Mouse (Mus musculus) embryonic stem cell, embryonic (primary cell): Measurements from ENCODE around the gene Helz.

Experiments used
- CTCF ChIA-PET, 4 experiments: fragments of 300-600 bp in 2 of 4; fragments of 350-600 bp in 2 of 4; sonication (Branson Sonifier 250); formaldehyde crosslinking; loops; one replicate each; lab custom pipeline; 2022; ENCODE audit warnings: inconsistent platforms in 2 of 4; lab: Charles Lee
- POLR2A ChIA-PET, 4 experiments: fragments of 300-600 bp in 2 of 4; fragments of 350-600 bp in 2 of 4; sonication (Branson Sonifier 250); formaldehyde crosslinking; loops; one replicate each; lab custom pipeline; 2022; ENCODE audit warnings: antibody characterized with exemption in 4 of 4, inconsistent platforms in 1 of 4; lab: Charles Lee

Helz gene

DNA sequence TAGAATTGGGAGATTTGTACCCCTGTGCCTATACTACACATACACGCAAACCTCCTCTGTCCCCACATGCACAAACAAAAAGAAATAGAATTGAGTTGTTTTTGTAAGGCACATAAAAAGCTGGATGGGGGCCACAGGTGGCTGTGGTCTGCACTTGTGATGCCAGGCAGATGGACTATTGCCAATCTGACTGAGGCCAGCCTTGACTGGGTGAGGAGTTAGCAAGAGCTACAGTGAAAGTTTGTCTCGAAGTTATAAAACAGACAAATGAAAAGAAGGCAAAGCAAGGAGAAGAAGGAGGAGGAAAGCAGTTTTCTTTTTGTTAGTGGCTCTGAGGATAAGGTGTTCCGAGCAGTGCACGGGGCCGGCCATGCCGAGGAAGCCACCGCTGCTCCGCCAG lies 82.2 kb downstream of the Helz start:
- ChIA-PET CTCF (interaction anchor here in 3 of 4 experiments (0.6 to 1.5 kb wide), 14 partner anchors 10 to 364 kb away, joined by 3 to 14 read pairs (median 4); partner anchors contain the start of gene Cacng1 (in 1 of the 3)), POLR2A (interaction anchor here in 3 of 4 experiments (0.8 to 3.6 kb wide), 8 partner anchors 12 to 352 kb away, joined by 3 to 14 read pairs (median 4); no protein-coding TSS in a partner anchor)

- ChIA-PET POLR2A (interaction anchor here in 1 of 4 experiments (2.6 kb wide), 1 partner anchor 20 kb away, joined by 11 read pairs; no protein-coding TSS in a partner anchor), CTCF (interaction anchor here in 1 of 4 experiments (0.6 kb wide), 1 partner anchor 433 kb away, joined by 12 read pairs; no protein-coding TSS in a partner anchor)
Observed at GRCm38 (mm10) chr11:107631124-107631523, 83.4 kb downstream of the Helz start.

GRCm38 (mm10) chr11:107633563-107634146 lies 85.9 kb downstream of the Helz start:
- ChIA-PET CTCF (interaction anchor here in 3 of 4 experiments (0.6 to 0.7 kb wide), 5 partner anchors 16 to 413 kb away, joined by 3 to 7 read pairs (median 3); no protein-coding TSS in a partner anchor), POLR2A (interaction anchor here in 2 of 4 experiments (0.8 to 1.3 kb wide), 5 partner anchors 11 to 62 kb away, joined by 3 to 5 read pairs (median 4); no protein-coding TSS in a partner anchor)

GRCm38 (mm10) chr11:107638137-107638536 lies 90.4 kb downstream of the Helz start:
- CTCF ChIA-PET = no interaction called here
- POLR2A ChIA-PET = no interaction called here

GRCm38 (mm10) chr11:107639657-107640056 lies 91.9 kb downstream of the Helz start:
- POLR2A ChIA-PET = interaction anchor here in 1 of 4 experiments (0.7 kb wide), 1 partner anchor 93 kb away, joined by 5 read pairs; no protein-coding TSS in a partner anchor
- CTCF ChIA-PET = interaction anchor here in 3 of 4 experiments (0.5 to 1.2 kb wide), 3 partner anchors 30 to 224 kb away, joined by 3 read pairs; no protein-coding TSS in a partner anchor

DNA sequence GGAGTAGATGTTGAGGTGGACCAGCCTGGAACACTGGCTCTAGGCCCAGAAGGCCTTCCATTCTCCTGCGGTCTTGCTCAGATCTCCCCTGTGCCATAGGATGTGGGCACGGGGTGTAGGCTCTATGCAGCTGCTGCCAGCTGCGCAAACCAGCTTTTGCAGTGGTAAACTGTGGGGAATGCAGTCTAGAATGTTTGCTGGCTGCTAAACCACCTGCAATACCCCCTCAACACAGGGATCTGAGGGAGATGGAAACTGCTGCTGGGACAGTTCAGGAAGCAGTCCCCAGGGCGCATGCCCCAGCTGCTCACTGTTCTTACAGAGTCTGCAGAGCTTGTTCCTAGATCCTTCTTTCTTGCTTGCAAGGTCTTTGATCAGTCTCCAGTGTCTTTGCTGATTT lies 96.7 kb downstream of the Helz start:
- CTCF ChIA-PET = no interaction called here

DNA sequence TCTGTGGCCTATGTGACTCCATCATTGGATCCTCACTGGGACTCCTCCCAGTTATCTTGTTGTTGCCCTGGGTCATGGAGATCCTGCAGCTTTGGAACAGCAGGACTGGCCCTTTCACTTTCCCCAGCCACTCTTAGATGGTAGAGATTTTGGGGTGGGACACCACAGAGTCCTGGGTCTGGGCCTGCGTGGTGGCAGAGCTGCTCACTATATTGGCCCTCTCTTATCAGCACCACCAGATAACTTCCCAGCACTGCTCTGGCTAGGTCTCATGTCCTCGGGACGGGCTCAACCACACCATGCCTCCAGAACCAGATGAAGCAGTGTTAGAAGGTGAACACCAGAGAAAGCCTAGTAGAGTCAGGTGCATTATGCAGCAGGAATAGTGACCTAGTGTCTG lies 99.6 kb downstream of the Helz start:
- CTCF ChIA-PET = no interaction called here

More for the DNA sequence above, 96.7 kb downstream of the Helz start:
- POLR2A ChIA-PET = interaction anchor here in 2 of 4 experiments (0.6 to 1.2 kb wide), 3 partner anchors 18 to 30 kb away, joined by 3 read pairs; no protein-coding TSS in a partner anchor

GRCm38 (mm10) chr11:107648668-107649067 lies 100.9 kb downstream of the Helz start:
- POLR2A ChIA-PET = interaction anchor here in 1 of 4 experiments (1.0 kb wide), 1 partner anchor 15 kb away, joined by 3 read pairs; no protein-coding TSS in a partner anchor
- CTCF ChIA-PET = no interaction called here

More for the DNA sequence above, 99.6 kb downstream of the Helz start:
- POLR2A ChIA-PET = no interaction called here

GRCm38 (mm10) chr11:107649458-107649857 lies 101.7 kb downstream of the Helz start:
- CTCF ChIA-PET = interaction anchor here in 2 of 4 experiments (0.6 kb wide), 2 partner anchors 124 to 1640 kb away, joined by 3 read pairs; no protein-coding TSS in a partner anchor

GRCm38 (mm10) chr11:107650422-107651051 lies 102.8 kb downstream of the Helz start:
- CTCF ChIA-PET = interaction anchor here in 1 of 4 experiments (0.5 kb wide), 1 partner anchor 119 kb away, joined by 9 read pairs; no protein-coding TSS in a partner anchor
- POLR2A ChIA-PET = interaction anchor here in 3 of 4 experiments (0.6 to 2.3 kb wide), 8 partner anchors 14 to 1681 kb away, joined by 3 to 11 read pairs (median 3); no protein-coding TSS in a partner anchor

More at GRCm38 (mm10) chr11:107649458-107649857, 101.7 kb downstream of the Helz start:
- POLR2A ChIA-PET = interaction anchor here in 2 of 4 experiments (0.5 to 1.0 kb wide), 3 partner anchors 15 to 44 kb away, joined by 3 to 5 read pairs (median 3); no protein-coding TSS in a partner anchor

DNA sequence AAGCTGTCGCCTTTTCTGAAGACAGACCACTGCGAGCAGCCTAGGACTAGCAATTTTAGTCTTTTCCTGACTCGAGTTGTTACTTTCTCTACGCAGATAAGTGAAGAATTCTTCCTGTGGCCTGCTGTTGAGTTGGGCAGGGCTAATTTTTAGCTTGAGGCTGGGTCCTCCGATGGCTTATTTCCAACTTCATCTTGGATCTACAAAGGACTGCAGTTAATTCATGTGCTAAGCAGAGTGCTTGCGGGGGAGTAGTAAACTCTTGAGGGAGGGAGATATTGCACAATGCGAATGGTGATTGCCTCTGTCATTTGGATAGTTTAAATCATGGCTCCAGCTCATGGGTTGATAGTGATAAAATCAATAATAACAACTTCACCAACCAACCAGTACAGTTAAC lies 103.7 kb downstream of the Helz start:
- ChIA-PET POLR2A (interaction anchor here in 3 of 4 experiments (0.6 to 2.3 kb wide), 5 partner anchors 20 to 501 kb away, joined by 3 to 11 read pairs (median 4); no protein-coding TSS in a partner anchor), CTCF (no interaction called here)

GRCm38 (mm10) chr11:107652137-107652536 lies 104.4 kb downstream of the Helz start:
- ChIA-PET POLR2A (interaction anchor here in 1 of 4 experiments (1.6 to 2.3 kb wide), 2 partner anchors 22 kb away, joined by 3 to 11 read pairs; no protein-coding TSS in a partner anchor), CTCF (no interaction called here)

DNA sequence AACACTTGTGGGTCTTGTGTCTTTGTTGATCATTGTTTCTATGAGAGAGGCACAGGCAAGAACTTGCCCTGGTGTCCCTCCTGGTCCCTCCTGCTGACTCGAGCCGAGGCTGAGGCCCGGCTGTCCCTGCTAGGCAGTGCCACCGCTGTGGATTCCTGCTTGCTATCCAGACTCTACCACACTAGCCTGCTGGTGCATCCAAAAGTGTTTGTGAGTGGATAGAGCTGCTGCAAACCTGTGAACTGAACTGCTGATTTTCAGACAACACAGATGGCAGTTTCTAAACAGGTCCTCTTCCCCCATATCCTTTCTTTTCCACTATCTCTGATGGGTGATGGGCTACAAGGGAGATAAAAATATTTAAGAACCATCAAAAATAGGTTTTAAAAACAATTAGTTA lies 107.8 kb downstream of the Helz start:
- CTCF ChIA-PET = no interaction called here
- POLR2A ChIA-PET = no interaction called here

- ChIA-PET CTCF (interaction anchor here in 1 of 4 experiments (1.1 kb wide), 1 partner anchor 12 kb away, joined by 3 read pairs; no protein-coding TSS in a partner anchor), POLR2A (interaction anchor here in 2 of 4 experiments (0.6 to 1.5 kb wide), 3 partner anchors 21 to 645 kb away, joined by 3 to 8 read pairs (median 3); no protein-coding TSS in a partner anchor)
Observed at GRCm38 (mm10) chr11:107657117-107657516, 109.4 kb downstream of the Helz start.

- CTCF ChIA-PET = no interaction called here
- POLR2A ChIA-PET = no interaction called here
Observed at GRCm38 (mm10) chr11:107660452-107660851, 112.7 kb downstream of the Helz start.

DNA sequence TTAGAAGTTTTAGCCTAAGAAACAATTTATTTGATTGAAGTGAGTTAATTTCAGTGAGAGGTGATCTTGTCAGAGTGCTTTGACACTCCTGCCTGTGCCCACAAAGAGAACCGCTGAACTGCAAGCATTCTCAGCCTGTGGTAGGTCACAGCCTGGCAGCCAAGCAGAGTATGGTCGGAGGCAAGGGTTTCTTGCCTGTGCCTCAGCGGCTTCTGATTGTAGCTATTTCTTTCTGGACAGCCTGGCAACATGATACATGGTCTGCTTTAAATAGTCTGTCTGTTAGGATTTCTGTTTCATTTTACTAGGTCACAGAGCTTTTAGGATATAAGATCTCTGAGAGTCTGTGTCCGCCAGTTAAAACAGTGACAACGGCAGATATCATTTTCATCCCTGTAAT lies 114.9 kb downstream of the Helz start:
- POLR2A ChIA-PET = interaction anchor here in 1 of 4 experiments (1.2 to 1.4 kb wide), 3 partner anchors 8 to 66 kb away, joined by 3 to 4 read pairs (median 3); no protein-coding TSS in a partner anchor
- CTCF ChIA-PET = interaction anchor here in 1 of 4 experiments (0.6 kb wide), 1 partner anchor 202 kb away, joined by 3 read pairs; no protein-coding TSS in a partner anchor

GRCm38 (mm10) chr11:107667542-107667941 lies 119.8 kb downstream of the Helz start:
- CTCF ChIA-PET = no interaction called here
- POLR2A ChIA-PET = interaction anchor here in 1 of 4 experiments (0.7 to 1.7 kb wide), 6 partner anchors 9 to 316 kb away, joined by 3 to 7 read pairs (median 3); no protein-coding TSS in a partner anchor

DNA sequence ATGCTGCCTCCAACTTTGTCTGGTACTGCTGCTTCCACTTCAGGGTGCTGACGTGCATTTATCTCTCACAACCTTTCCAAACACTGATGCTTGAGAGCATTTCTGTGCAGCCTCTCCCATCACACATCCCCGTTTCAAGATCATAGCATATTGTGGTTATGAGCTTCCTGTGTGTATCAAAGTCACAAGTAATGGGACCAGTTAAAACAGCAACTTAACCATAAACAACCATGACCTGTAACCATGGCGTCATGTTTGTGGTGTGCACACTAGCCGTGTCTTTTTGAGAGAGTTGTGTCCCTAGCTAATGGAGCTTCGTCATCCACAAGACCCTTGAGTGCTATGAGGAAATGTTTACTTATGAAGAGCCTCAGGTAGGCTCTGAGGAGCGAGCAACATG lies 120.5 kb downstream of the Helz start:
- POLR2A ChIA-PET = interaction anchor here in 1 of 4 experiments (0.5 to 1.7 kb wide), 8 partner anchors 9 to 315 kb away, joined by 3 to 7 read pairs (median 3); no protein-coding TSS in a partner anchor
- CTCF ChIA-PET = interaction anchor here in 2 of 4 experiments (0.6 to 1.2 kb wide), 2 partner anchors 11 to 120 kb away, joined by 3 to 6 read pairs; no protein-coding TSS in a partner anchor
